Mouse (Mus musculus) T-helper 2 cell (primary cell): ENCODE data around the gene Cfap54.

Experiments used
- in situ Hi-C: fragments of 300-600 bp; cut with MboI, MseI; formaldehyde crosslinking; loops from one replicate; pipeline ENCODE4 v1.15.1; 2025; ENCODE audit warnings: high pct_unique_total_duplicates

The Cfap54 gene

DNA sequence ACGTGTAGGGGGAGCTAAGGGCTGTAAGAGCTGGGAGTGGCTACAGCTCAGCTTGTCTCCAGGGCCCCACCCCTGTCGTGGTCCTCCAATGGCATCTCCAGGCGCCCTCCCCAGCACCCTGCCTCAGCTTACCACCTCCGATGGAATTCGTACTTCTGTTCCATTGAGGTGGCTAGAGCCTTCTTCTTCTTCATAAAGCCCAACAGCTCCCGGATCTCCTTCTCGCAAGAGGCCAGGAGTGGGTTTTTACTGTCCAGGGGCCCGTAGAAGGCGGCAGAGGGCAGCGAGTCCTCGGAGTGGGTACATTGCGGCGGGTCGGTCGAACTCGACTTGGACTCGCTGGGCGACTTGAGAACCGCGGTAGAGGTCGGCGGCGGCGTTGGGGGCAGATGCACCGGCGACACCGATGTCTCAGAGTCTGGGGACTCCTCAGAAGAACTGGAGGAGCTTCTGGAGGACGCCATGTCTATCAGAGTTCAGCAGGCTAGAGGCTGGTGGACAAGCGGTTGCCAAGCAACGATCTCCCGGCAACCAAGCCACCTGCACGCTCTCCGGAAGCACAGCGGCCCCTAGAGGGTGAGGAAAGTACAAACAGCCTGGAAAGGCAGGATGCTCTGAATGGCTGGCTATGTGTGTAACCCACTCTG, at the start of gene Cfap54:
TSS of gene Cfap54 (minus strand) at position 486 of the 647 bp plus-strand sequence.
- in situ Hi-C loops, result loop anchor here (5.0 to 10.0 kb wide), 2 partner anchors 54 to 81 kb away; partner anchors contain the start of gene Cdk17

DNA sequence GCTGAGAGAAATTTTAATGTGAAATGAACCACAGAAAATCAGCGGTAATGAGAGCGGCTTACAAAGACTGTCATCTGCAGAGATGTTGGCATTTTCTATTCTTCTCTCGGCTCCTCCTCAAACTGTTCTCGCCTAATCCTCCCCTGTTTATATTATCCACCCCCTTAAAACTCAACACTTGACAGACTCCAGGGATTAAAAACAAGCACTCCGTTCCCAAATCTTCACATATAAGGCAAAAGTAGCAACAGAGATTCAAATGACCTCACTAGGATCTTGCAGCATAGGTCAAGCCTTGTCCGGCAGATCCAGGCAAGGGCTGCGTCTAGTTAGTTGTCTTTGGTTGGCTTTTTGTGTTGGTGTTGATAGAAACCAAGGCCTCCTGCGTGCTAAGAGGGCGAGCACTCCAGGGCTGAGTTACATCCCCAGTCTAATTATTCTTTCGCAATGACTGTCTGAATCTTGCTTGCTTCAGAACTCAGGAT, 49.1 kb upstream of the Cfap54 start:
- in situ Hi-C loops, result loop anchor here (10.0 to 25.0 kb wide), 2 partner anchors 46 to 418 kb away; partner anchors contain the start of genes Cfap54 and Nedd1

DNA sequence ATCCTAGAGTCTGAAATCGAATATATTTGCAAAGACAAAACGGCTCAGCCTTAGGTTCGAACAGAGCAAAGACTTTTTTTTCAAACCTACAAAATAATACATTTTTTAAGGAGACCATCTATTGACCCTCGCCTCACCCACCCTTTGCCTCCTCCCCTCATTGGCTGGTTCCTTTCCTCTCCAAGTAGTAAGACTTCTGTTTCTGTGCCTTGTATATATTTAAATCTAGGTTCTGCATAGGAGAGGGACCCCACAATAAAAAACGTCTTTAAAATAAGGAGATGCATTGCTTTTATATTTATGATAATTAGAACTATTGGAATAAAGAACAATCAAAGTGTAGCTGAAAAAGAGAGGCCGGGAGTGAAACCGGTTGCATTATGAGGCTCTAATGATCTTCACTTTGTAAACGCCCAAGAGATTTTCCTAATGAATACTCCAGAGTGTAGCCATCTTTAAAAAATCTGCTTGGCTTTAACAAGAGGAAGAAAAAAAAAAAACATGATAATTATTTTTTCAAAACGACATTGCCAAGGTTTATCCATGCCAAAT, 48.6 kb upstream of the Cfap54 start:
- in situ Hi-C loops, result loop anchor here (10.0 to 25.0 kb wide), 2 partner anchors 45 to 418 kb away; partner anchors contain the start of genes Cfap54 and Nedd1

DNA sequence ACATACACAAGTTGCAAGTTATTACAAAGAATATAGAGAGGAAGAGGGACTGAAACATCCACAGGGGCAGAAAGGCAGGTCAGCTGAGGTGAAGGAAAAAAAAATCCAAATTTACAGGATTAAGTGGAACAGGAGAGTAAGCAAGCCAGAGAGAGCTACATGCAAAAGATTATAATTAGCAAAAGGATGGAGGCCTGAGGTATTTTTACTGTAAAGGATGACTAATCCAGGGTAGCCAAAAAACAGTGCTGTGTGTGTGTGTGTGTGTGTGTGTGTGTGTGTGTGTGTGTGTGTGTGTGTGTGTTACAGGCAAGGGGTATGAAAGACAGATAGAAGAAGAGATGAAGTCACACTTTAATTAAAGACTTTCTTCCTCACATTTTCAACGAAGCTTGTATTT, 47.9 kb upstream of the Cfap54 start:
- in situ Hi-C loops, result loop anchor here (25.0 kb wide), 1 partner anchor 417 kb away; the partner anchor contains the start of gene Nedd1

DNA sequence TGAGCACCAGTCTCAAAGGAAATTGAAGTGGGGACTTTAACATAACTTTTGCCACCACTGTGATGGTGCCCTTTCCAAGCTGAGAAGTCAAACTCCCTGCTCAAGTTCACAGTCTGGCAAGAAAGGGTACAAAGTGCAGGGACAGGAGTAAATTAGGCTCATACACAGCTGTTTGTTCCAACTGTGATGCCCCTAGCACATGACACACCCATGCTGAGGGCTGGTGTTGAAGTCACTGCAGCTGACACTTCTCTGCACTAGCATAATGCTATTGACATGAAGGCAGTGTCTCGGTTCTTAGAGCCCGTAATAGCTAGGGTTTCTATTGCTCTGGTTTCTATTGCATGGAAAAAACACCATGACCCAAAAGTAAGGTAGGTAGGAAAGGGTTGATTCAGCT, 47.1 kb upstream of the Cfap54 start:
- in situ Hi-C loops, result loop anchor here (25.0 kb wide), 1 partner anchor 416 kb away; the partner anchor contains the start of gene Nedd1

DNA sequence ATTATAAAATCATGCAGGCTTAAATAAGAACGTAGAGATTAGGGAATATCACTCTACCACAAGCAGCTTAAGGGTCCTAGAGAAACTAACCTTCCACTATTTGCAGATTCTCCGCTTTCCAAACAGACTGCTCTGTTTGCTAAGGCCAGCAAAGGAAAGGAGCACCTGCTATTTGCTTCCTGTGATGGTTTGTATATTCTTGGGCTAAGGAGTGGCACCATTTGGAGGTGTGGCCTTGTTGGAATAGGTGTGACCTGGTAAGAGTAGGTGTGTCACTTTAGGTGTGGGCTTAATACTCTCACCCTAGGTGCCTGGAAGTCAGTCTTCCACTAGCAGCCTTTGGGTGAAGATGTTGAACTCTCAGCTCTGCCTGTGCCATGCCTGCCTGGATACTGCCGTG, 44.6 kb upstream of the Cfap54 start:
- in situ Hi-C loops, result loop anchor here (25.0 kb wide), 1 partner anchor 414 kb away; the partner anchor contains the start of gene Nedd1

DNA sequence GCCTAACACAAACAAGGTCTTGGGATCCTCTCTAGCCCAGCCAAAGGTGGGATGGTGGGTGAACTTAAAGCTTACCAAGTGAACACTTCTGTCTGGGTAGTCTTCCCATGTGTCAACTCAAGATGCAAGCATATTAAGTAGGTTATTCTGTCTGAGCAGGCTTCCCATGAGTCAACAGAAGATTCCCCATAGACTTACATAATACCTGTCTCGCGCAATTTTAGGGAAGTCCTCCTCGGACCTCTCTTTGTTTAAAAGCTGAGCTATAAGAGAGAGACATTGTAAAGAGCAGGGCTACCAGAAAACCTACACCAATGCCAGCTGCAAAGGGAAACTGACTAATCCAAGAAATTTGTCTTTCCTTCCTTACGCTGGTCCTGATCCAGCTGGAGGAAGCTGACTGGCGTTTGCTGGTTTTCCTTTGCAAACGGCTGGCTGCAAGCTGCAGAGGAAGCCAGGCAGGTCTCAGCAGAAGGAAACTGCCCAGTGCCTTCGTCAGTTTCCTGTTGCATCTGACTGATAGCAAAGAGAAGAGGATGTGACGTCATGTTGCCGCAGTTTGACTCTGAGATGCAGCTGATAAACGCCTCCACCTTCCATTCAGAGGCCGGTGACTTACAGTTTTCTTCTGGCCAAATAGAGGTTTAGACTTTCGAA, 42.7 kb upstream of the Cfap54 start:
- in situ Hi-C loops, result no loop called here

DNA sequence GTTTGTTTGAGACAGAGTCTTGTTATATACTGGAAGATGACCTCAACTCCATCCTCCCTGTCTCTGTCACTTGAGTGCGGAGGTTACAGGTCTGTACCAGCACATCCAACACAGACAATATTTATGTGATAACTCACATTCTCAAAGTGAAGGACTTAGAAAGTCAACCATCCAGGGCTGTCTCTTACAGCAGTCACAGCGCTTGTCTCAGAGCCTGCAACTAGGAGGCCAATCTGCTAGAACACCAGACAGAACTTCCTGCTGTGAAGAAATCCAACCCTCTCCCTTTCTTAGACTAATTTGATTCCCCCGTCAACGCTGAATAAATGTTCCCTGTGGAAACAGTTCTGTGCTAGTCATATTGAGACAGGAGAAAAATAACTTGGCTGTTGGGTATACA, 41.9 kb upstream of the Cfap54 start:
- in situ Hi-C loops, result no loop called here

DNA sequence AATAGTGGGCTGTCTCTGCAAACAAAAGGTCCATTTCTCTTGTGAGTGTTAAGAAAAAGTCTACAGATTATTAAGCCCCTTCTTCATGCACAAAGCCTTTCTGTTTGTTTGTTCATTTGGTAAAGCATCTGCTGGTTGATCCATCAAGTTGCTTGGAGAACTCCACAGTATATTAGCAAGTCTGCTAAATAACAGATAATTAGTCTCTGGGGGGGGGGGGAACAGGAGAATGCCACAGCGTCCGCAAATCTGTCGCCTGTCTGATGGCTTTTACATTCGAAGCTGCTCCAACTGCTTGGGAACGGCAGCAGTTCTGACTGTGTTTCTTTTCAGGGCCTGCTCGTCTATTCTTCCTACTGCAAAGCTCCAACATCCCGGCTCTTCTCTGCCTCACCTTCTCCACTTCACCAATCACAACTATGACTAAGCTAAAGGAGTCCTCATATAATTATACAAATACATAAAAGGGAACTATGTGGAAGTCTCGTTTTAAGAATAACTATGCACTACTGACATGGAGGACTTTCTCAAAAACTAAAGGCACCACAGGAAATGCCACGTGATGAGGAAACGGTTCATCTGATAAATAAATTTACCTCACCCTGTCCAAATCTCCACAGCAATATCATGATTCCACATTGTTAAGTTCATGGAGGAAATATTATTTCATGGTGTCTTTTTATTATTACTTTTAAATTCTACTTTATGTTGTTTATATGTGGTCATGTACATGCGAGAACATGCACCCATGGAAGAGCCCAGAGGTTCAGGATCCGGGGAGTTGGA, 41.2 kb upstream of the Cfap54 start:
- in situ Hi-C loops, result no loop called here

DNA sequence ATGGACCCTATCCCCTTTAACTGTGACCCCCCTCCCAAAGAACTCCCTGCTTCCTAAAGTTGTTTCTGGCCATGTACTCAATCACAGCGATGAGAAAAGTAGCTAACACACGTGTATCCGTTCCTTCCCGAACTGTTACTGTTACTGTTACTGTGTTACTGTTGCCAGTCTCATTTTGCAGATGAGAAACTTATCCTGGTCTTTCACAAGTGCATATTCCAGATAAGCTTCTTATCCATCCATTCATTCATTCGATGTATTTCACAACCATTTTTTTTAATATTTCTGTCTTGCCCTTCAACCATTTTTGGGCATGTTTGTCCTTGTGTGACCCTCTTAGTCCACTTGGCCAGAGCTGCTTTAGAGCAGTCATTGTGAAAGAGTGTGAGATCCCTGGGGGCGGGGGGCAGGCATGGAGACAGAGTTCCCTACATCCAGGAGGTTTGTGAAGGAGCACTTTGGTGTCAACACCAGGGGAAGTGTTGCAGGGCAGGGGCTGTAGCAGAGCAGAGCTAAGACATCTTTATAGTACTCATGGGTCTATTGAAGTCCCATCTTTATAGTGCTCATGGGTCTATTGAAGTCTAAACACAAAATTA, 39.9 kb upstream of the Cfap54 start:
- in situ Hi-C loops, result no loop called here

DNA sequence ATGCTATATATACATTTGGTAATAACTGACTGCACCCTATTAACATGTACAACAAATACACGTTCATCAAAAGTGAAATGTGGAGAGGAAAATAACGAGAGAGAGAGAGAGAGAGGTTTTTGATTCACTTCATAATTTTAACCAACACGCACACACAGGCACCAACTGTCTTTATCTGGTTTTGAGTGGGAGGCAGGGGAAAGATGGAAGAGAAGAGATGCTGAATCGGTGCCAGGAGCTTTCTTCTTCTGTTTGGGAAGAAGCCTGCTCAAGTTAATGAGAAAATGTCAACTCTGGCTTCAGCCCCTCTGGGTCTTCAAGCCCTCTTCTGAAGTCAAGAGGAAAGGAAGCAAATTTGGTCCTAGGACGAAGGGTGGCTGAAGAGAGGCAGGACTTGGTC, 38.4 kb upstream of the Cfap54 start:
- in situ Hi-C loops, result no loop called here

DNA sequence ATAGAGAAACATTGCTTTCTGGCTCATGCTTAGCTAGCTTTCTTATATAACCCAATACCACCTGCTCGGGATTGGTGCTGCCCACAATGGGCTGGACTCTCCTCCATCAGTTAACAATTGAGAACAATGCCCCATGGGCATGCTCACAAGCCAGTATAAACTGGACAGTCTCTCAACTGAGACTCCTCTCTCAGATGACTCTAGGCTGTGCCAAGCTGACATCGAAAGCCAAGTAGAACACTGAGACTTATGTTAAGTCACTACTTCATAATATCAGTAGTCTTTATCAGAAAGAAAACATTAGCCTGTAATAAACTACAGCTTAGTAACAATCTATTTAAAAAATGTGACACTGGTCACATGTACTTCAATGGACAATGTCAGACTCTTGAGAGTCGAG, 35.2 kb upstream of the Cfap54 start:
- in situ Hi-C loops, result no loop called here

DNA sequence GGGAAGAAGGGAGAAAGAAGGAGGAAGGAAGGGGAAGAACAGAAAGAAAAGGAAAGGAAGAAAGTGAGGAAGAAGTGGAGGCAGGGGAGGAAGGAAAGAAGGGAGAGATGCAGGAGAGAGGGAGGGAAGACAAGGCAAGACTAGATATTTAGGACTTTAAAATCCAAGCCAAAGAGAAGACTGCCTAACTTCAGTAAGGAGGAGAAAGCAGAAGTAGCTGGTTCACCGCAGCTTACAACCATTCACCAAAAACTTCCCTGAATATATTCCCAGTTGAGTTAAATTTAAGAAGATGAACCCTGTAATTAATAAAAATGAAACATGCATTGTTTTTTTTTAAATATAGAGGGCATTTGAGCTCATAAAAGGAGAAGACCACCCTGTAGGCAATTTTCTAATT, 34.3 kb upstream of the Cfap54 start:
- in situ Hi-C loops, result no loop called here

DNA sequence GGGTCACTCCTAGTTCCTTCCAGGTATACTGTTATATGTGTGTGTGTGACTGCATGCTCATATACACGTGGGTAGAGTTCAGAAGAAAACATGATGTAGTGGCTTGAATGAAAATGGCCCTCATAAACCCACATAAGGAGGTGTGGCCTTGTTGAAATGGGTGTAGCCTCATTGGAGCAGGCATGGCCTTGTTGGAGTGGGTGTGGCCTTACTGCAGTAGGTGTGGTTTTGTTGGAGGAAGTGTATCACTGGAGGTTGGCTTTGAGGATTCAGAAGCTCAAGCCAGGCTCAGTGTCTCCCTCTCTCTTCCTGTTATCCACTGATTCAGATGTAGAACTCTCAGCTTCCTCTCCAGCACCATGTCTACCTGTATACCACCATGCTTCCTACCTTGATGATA, 33.4 kb upstream of the Cfap54 start:
- in situ Hi-C loops, result no loop called here

DNA sequence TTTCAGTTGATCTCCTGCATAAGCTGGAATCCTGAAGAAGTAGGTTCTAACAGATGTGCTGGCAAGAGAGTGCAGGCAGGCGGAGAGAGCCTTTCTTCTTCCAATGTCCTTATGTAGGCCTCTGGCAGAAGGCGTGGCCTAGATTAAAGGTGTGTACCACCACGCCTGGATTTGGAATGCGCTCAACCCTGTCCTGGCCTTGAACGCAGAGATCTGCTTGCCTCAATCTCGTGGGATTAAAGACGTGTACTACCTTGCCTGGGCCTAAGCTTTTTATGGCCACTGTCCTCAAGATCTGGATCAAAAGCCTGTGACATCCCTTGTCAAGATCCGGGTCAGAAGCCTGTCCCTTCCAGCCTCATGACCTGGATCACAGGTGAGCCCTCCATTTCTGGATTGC, 32.5 kb upstream of the Cfap54 start:
- in situ Hi-C loops, result no loop called here

DNA sequence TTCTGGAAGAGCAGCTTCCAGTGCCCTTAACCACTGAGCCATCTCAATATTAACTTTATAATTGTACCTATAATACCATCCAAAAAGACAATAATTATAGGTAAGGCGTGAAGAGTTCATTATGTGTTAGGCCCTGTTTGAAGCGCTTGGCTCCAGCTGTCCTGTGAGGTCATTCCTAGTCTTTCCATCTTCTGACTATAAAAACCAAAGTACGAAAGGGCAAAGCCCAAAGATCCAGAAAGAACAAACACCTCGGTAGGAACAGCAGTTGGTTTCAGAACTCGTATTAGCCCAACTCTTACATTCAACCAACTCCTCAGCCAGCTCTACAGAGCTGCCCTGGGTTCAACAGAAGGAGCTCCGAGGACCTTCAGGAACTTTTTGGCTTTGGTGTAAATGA, 30.6 kb upstream of the Cfap54 start:
- in situ Hi-C loops, result no loop called here

DNA sequence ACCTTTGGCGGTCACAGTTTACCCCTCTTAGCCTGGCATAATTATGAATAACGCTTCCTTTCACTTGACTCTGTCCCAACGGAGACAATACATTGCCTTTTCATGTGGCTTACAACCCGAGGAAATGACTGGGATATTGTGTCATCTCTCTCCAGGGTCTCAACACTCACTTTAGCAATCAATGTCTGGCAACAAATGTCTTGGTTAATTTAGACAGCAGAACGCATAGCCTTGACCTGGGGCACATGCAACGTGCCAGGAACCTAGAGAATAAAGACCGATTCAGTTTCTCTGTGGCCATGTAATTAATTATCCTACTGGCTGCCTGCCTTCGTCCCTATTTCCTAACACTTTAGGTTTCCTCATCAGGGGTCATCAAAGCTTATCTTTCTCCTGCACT, 30.0 kb upstream of the Cfap54 start:
- in situ Hi-C loops, result no loop called here

DNA sequence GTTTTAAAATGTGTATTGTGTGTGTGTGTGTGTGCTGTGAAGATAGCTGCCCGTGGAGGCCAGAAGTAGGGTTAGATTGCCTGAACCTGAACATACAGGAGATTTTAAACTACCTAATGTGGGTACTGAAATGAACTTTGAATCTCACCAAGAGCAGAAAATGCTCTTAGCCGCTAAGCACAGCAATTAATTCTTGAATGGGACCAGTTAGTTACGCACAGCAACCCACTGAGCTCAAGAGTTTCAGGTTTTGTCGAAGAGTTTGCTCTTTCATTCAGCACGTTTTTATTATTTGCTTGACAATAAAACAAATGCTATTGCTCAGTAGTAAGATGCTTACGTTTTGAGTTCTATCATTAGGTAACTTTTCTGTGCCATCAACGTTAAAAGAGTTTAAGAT, 23.9 kb upstream of the Cfap54 start:
- in situ Hi-C loops, result no loop called here

DNA sequence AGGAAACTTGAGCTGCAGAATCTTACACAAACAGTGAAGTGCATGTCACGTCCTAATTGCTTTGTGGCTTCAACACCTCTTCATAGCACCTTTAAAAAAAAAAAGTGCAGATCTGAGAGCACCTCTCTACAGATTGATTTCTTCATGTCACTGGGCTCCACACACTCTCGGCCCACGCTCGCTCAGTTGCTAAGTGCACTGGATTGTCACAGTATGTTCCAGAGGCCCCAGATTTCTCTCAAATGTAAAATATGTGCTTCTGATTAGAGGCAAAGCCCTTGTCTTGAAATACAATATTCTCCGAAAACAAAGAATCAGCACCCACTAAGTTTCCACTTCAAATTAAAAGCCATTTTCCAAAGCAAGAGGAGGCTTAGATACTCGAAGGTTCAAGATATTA, 22.9 kb upstream of the Cfap54 start:
- in situ Hi-C loops, result no loop called here

DNA sequence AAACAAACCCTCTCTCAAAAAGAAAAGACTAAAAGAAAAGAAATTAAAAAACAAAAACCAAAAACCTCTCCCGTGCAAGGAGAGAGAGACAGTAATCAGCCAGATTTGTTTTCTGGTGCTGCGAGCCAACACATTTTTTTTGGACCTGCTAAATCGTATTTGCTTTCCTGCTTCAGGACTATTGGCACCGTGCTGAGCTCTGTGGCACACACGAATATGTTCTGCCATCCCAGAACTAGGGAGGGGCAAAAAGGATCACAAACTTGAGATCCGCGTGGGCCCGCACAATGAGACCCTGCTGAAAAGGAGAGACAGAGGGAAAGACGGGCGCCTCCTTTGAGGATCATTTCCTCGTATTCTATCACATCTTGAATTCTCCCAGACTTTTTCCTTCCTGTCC, 22.3 kb upstream of the Cfap54 start:
- in situ Hi-C loops, result no loop called here

DNA sequence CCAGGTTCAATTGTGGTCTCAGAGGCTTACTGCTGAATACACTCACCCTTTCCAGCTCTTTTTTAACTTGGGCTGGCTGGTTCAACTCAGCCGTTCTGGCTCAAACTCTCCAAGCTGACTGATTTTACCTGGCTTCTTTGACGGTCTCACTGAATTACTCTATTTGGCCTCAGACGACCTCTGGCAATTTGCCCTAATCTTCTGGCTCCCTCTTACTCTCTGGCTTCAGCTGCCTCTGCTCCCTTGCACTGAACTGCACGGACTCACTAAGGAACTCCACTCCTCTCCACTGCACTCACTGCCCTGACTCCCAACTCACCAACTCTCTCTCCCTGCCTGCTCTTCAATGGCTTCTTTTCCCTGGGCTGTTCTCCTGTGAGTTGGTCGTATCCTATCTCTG, 20.9 kb upstream of the Cfap54 start:
- in situ Hi-C loops, result no loop called here
